Mouse (Mus musculus) kidney, postnatal 0 days (tissue): ENCODE measurements at regions not wholly inside any gene's neighbourhood (a gene's known extent, or its start where the extent isn't known, plus 50 kb on each side); places are given as distances from the start of the nearest gene placed in this dataset.

Source experiments
- ATAC-seq: fragments of 200-750 bp; cut with Nextera tagmentation; replicated peaks from 2 replicates; pipeline ENCODE4 v1.8.0; 2017; ENCODE audit warnings: low read depth, moderate number of reproducible peaks, moderate TSS enrichment, moderate library complexity; ENCODE audit not compliant: low FRiP score
- DNase-seq: peaks from one replicate; pipeline ENCODE4 v3.0.0-alpha.2; 2016; ENCODE audit warnings: low spot score
- H3K27ac ChIP-seq: fragments of 300-500 bp; sonication (generic); 2 replicates; pipeline ENCODE4 v1.5.1; 2014; ENCODE audit warnings: mild to moderate bottlenecking
- H3K27me3 ChIP-seq: fragments of 300-500 bp; sonication (generic); 2 replicates; pipeline ENCODE4 v1.6.1; 2014; ENCODE audit warnings: low read length, mixed read lengths; ENCODE audit not compliant: insufficient read depth
- H3K36me3 ChIP-seq: fragments of 300-500 bp; sonication (generic); 2 replicates; pipeline ENCODE4 v1.6.1; 2014; ENCODE audit warnings: low read length, mixed read lengths; ENCODE audit not compliant: insufficient read depth
- H3K4me1 ChIP-seq: fragments of 300-500 bp; sonication (generic); replicated peaks from 2 replicates; pipeline ENCODE4 v1.6.1; 2014; ENCODE audit warnings: antibody characterized with exemption, low read length, mixed read lengths; ENCODE audit not compliant: insufficient read depth
- H3K4me2 ChIP-seq: fragments of 300-500 bp; sonication (generic); 2 replicates; pipeline ENCODE4 v1.6.1; 2014; ENCODE audit warnings: mild to moderate bottlenecking, low read length, moderate library complexity, mixed read lengths
- H3K4me3 ChIP-seq: fragments of 300-500 bp; sonication (generic); replicated peaks from 2 replicates; pipeline ENCODE4 v1.5.1; 2014; ENCODE audit warnings: low read depth, low read length
- H3K9ac ChIP-seq: fragments of 300-500 bp; sonication (generic); 2 replicates; pipeline ENCODE4 v1.6.1; 2014; ENCODE audit warnings: low read depth, low read length
- H3K9me3 ChIP-seq: fragments of 300-500 bp; sonication (generic); replicated peaks from 2 replicates; pipeline ENCODE4 v1.6.1; 2016; ENCODE audit warnings: low read length, inconsistent platforms, mixed read lengths
- CTCF ChIP-seq: IDR thresholded peaks from 2 replicates; pipeline ENCODE4 v1.5.1; 2016; ENCODE audit warnings: antibody characterized with exemption, low read depth, mild to moderate bottlenecking, moderate library complexity
- WGBS: fragments of 180-500 bp; shearing (Covaris S2); extraction: QIAGEN DNeasy Blood & Tissue Kit; methylation state at CpG from one replicate; pipeline ENCODE4 v1.1.7; 2014; 5-methylcytosine and 5-hydroxymethylcytosine counted together

- TF ChIP-seq CTCF, result peak; percentile 91
- H3K9me3 ChIP-seq, result no peaks in the 10 kb centered on the region
- H3K9ac ChIP-seq, result no peak overlapping the region
- 25% methylated on average over 13 of the region's 13 CpGs for WGBS
- no peak overlapping the region for H3K4me3 ChIP-seq
- H3K27me3 ChIP-seq, result no peaks in the 10 kb centered on the region
- ATAC-seq (peak; percentile 53; the same call in 1 of the 2 replicates), DNase-seq (peak; percentile 82)
- H3K4me1 ChIP-seq, result no peaks in the 10 kb centered on the region
- peak overlapping the region; percentile 0; the same call in 1 of the 2 replicates for H3K4me2 ChIP-seq
- H3K36me3 ChIP-seq, result no peaks in the 10 kb centered on the region
- H3K27ac ChIP-seq, result no peak overlapping the region
Observed at GRCm38 (mm10) chr1:13789318-13790085, 2303.6 kb downstream of the 4930444P10Rik start.

- no peak overlapping the region for H3K27ac ChIP-seq
- no peaks in the 10 kb centered on the region for H3K9me3 ChIP-seq
- no peak overlapping the region for H3K9ac ChIP-seq
- H3K4me2 ChIP-seq, result no peak overlapping the region
- H3K27me3 ChIP-seq, result no peaks in the 10 kb centered on the region
- no peak for TF ChIP-seq CTCF
- H3K4me1 ChIP-seq, result no peaks in the 10 kb centered on the region
- DNase-seq (peak; percentile 83), ATAC-seq (peak; percentile 82)
- no peaks in the 10 kb centered on the region for H3K36me3 ChIP-seq
- H3K4me3 ChIP-seq, result no peak overlapping the region
- WGBS, result 34% methylated on average over 2 of the region's 2 CpGs
Observed at GRCm38 (mm10) chr1:13787016-13787415, 2306.1 kb downstream of the 4930444P10Rik start.

DNA sequence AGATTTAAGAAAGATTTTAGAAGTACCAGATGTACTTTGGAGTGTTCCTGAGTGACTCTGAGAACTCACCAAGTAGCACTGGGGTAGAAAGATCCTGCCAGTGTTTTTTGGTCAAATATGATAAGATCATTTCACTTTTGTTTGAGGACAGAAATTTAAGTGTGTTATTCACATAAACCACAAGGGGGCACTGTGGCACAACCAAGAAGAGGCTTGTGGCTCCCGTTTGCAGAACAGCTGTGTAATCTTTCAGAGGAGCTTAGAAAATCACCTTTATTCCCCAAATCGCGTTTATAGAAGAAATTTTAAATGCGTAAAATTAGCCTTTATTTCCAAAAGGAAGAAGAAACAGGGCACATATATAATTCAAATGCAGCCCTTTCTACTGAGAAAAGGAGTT is 2308.7 kb downstream of the 4930444P10Rik start:
- H3K4me3 ChIP-seq, result no peak overlapping the region
- TF ChIP-seq CTCF, result peak; percentile 88
- no peaks in the 10 kb centered on the region for H3K4me1 ChIP-seq
- ATAC-seq (no peak), DNase-seq (peak; percentile 86)
- no peak overlapping the region for H3K9ac ChIP-seq
- H3K27me3 ChIP-seq, result no peaks in the 10 kb centered on the region
- H3K4me2 ChIP-seq, result no peak overlapping the region
- H3K9me3 ChIP-seq, result no peaks in the 10 kb centered on the region
- 2% methylated on average over 4 of the region's 4 CpGs for WGBS
- H3K36me3 ChIP-seq, result no peaks in the 10 kb centered on the region
- no peak overlapping the region for H3K27ac ChIP-seq

DNA sequence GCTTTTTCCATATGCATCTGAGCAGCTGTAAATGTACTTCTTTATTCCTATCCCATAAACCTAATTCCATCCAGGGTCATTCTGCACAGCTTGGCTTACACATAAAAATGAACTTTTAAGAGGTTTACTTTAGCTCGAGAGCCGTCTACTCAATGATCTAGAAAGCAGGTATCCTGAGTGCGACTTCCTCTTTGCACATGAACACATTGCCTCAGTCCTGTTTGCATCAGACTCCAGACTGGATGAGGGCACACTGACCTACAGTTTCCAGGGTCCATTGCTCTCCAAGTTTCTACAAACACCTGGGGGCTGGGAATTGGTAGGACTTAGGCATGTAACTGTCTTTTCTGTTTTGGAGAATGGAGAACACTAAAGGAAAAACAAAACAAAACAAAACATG is 2310.5 kb downstream of the 4930444P10Rik start:
- no peak overlapping the region for H3K4me3 ChIP-seq
- H3K9me3 ChIP-seq, result no peaks in the 10 kb centered on the region
- WGBS, result 62% methylated on average over 3 of the region's 3 CpGs
- H3K36me3 ChIP-seq, result no peaks in the 10 kb centered on the region
- no peaks in the 10 kb centered on the region for H3K27me3 ChIP-seq
- H3K9ac ChIP-seq, result no peak overlapping the region
- no peak for ATAC-seq
- no peak for DNase-seq
- no peak for TF ChIP-seq CTCF
- no peak overlapping the region for H3K27ac ChIP-seq
- H3K4me1 ChIP-seq, result no peaks in the 10 kb centered on the region
- no peak overlapping the region for H3K4me2 ChIP-seq

GRCm38 (mm10) chr1:13772106-13772505 is 2321.0 kb downstream of the 4930444P10Rik start:
- WGBS, result 40% methylated on average over 2 of the region's 2 CpGs
- Histone ChIP-seq H3K4me2 (no peak overlapping the region), H3K27me3 (no peaks in the 10 kb centered on the region), H3K4me1 (0 out of 2 replicates have a peak, but pooled peaks cover 5% of the 10 kb centered on the region), H3K9ac (no peak overlapping the region), H3K9me3 (no peaks in the 10 kb centered on the region), H3K36me3 (no peaks in the 10 kb centered on the region), H3K4me3 (no peak overlapping the region), H3K27ac (no peak overlapping the region)
- DNase-seq, result no peak
- no peak for TF ChIP-seq CTCF
- ATAC-seq, result no peak

DNA sequence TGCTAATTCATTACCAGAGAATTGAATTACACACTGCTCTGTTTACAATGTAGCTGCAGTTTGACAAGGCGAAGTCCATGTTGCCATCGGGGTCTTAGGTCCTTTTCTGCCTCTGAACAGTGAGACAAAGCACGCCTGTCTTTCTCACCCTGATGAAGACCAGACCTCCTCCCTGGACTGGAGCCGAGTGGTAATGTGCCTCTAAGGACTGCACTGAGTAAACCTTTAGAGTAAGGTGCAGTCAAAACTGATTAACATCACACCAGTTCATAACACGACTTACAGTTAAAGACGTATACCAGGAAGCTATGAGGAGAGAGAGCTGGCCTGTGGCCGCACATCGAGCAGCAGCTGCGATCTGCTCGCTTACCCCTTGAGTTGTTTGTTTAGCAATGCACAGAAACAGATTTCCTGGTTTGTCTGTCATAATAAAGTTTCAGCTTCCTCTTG is 2322.1 kb downstream of the 4930444P10Rik start:
- Histone ChIP-seq H3K27me3 (no peaks in the 10 kb centered on the region), H3K9me3 (no peaks in the 10 kb centered on the region), H3K4me1 (0 out of 2 replicates have a peak, but pooled peaks cover 5% of the 10 kb centered on the region), H3K4me2 (peak overlapping the region; percentile 27), H3K9ac (no peak overlapping the region), H3K36me3 (no peaks in the 10 kb centered on the region), H3K4me3 (no peak overlapping the region), H3K27ac (no peak overlapping the region)
- no peak for ATAC-seq
- peak; percentile 57 for DNase-seq
- TF ChIP-seq CTCF, result no peak
- WGBS, result 14% methylated on average over 10 of the region's 10 CpGs

- Histone ChIP-seq H3K9me3 (no peaks in the 10 kb centered on the region), H3K9ac (no peak overlapping the region), H3K27ac (no peak overlapping the region), H3K27me3 (no peaks in the 10 kb centered on the region), H3K4me1 (no peaks in the 10 kb centered on the region), H3K4me2 (no peak overlapping the region), H3K36me3 (no peaks in the 10 kb centered on the region), H3K4me3 (no peak overlapping the region)
- ATAC-seq (no peak), DNase-seq (no peak)
- no peak for TF ChIP-seq CTCF
- WGBS, result 65% methylated on average over 1 of the region's 1 CpGs
Observed at GRCm38 (mm10) chr1:13752479-13752878, 2338.6 kb downstream of the A830018L16Rik start.
